Mouse (Mus musculus): Measurements from ENCODE around the gene Ppil3.

DNA sequence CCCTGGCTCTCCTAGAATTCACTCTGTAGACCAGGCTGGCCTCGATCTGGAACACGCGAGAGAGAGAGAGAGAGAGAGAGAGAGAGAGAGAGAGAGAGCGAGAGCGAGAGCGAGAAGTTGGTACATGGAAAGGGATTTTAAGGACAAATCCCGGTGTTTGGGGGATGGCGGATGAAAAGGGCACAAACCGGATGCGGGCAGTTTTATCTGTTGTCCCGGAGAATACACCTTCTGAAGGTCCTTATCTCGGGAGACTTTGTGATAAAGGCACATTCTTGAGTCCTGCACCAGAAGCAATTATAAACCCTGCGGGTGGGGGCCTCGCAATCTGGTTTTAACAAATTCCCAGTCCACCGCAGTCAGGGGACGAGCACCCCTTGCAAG, 53.0 kb downstream of the Ppil3 start:
- TF ChIP-seq CTCF (IDR thresholded peaks at IDR 0.05; ENCODE audit: low read depth) (no peak), EP300 (IDR thresholded peaks at IDR 0.05; ENCODE audit: low read depth) (no peak)
